Mouse (Mus musculus) thymus, postnatal 10 days (tissue): ENCODE measurements around the gene Spag5.

Source experiments
- DNase-seq, 2 experiments: peaks; one replicate each; pipeline ENCODE4 v3.0.0; 2021; ENCODE audit warnings: low spot score in 2 of 2

Gene Spag5

DNA sequence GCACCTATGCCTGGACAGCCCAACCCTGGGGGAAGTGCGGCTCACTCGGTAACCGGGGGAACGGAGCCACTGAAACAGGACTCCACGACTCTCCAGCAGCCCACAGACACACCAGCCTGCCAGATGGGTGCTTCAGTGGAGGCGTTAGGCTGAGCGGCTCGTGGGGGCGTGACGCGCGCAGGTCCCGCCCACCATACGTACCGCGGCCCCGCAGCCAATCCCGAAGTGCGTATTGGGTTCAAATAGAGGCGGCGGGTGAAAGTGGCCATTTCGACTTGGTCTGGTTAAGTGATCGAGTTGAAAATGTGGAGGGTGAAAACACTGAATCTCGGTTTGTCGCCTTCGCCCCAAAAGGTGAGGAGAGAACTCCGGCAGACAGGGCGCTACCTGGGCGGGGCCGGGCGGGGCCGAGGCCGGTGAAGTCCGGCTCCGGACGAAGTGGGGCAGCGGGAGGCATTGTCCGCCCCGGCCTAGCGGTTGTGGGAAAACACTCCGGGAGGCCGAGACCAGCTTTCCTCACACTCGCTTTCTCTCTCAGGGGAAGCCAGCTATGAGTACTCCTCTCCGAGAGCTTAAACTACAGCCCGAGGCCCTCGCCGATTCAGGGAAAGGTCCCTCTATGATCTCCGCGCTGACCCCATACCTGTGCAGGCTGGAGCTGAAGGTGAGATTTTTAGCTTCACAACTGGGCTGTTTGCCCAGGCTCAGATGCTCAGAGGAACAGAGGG, at the start of gene Spag5:
TSS of gene Spag5 (plus strand) at position 173 of the 728 bp plus-strand sequence.
- peak; percentile 83 to 88 for DNase-seq

DNA sequence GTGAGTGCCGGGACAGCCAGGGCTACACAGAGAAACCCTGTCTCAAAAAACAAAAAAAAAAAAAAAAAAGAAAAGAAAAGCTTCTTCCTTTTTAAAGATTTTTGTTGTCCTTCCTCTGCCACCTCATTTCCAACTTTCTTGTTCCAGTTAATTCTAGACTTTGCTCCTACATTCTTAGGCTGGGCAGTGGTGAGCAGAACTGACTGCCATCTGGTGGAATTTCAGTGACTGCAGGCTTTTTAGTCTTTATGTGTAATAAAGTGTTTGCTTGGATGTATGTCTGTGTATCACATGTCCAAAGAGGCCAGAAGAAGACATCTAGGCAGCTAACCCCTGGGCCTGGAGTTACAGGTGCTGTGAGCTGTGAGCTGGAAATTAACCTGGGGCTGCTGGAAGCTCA, 44.7 kb upstream of the Spag5 start:
- no peak for DNase-seq

GRCm38 (mm10) chr11:78260489-78261258, 40.7 kb upstream of the Spag5 start:
- no peak for DNase-seq

- peak; percentile 91 to 96 for DNase-seq
Measured at GRCm38 (mm10) chr11:78261380-78262352, 39.7 kb upstream of the Spag5 start, which contains the start of gene 2610507B11Rik. Gene 2610507B11Rik, plus strand, starts transcription at chr11:78261752.

- peak; percentile 27 to 52 for DNase-seq
Measured at GRCm38 (mm10) chr11:78262550-78262949, 38.8 kb upstream of the Spag5 start.

DNA sequence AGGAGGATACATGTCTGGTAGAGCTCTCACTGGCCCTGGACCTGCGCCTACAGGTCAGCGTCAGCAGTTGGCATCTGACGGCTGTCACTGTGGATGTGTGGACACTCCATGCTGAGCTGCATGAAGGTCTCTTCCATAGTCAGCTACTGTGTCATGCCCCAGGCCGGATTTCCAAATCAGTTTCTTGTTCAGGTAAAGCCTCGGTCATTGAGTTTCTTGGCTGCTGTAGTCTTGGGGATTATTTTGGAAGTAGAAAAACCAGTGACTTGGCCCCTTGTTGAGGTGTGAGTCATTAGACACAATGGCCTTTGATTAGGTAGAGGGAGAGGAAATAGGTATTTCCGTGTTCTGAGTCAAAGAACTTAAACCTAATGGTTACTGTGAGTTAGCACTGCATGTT, 35.8 kb upstream of the Spag5 start:
- no peak for DNase-seq

DNA sequence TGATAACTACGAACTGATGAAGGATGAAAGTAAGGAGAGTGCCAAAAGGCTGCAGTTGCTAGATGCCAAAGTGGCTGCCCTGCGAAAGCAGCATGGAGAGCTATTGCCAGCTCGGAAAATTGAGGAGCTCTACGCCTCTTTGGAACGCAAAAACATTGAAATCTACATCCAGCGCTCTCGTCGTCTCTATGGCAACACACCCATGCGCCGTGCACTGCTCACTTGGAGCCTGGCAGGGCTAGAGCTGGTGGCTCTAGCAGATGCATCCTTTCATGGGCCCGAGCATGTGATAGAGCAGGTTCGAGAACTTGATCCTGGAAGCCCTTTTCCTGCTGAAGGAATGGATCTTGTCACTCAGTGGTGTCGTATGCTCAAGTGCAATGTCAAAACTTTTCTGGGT, 29.3 kb upstream of the Spag5 start:
- DNase-seq, result no peak

DNA sequence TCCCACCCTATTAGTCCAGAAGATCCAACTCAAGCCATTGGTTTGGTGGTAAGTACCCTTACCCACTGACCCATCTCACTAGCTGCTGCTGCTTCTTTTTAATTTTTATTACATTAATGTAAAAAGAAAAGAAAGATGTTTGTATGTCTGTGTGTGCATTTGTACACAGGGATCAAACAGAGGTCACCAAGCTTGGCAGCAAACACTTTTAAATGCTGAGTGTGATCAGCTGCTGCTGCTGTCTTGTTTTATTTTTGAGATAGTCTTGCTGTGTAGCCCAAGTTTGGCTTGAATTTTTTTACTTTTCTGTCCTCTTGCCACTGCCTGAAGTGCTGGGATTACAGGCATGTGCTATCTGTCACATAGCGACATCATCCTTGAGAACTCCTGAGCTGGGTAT, 25.7 kb upstream of the Spag5 start:
- no peak for DNase-seq

- DNase-seq, result peak in 1 of 2 experiments; percentile 9
Measured at GRCm38 (mm10) chr11:78276169-78276568, 25.2 kb upstream of the Spag5 start.

GRCm38 (mm10) chr11:78278853-78279252, 22.5 kb upstream of the Spag5 start:
- no peak for DNase-seq

DNA sequence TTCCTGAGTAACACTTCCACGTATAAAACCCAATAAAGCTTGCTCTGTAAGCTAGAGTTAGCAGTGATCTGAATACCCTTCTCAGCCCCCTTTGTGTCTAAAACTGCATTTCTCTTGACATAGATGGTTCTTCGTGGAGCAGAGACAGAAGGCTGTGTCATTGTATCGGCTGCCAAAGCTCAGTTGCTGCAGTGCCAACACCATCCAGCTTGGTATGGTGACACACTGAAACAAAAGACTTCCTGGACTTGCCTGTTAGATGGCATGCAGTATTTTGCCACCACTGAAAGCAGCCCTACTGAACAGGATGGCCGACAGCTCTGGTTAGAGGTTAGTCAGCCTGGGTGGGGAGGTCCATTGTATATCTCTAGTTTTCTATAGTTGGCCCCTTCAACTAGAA, 21.7 kb upstream of the Spag5 start:
- DNase-seq, result no peak

GRCm38 (mm10) chr11:78289146-78289763, 12.1 kb upstream of the Spag5 start:
- DNase-seq, result no peak

- DNase-seq, result no peak
Measured at GRCm38 (mm10) chr11:78290654-78291053, 10.7 kb upstream of the Spag5 start, which contains the start of gene BC030499. Gene BC030499, plus strand, starts transcription at chr11:78290841.

GRCm38 (mm10) chr11:78294585-78294984, 6.7 kb upstream of the Spag5 start:
- DNase-seq, result no peak

- no peak for DNase-seq
Measured at GRCm38 (mm10) chr11:78300917-78301316, 412 bp upstream of the Spag5 start.

GRCm38 (mm10) chr11:78305272-78305671, 3.9 kb downstream of the Spag5 start:
- DNase-seq, result no peak

DNA sequence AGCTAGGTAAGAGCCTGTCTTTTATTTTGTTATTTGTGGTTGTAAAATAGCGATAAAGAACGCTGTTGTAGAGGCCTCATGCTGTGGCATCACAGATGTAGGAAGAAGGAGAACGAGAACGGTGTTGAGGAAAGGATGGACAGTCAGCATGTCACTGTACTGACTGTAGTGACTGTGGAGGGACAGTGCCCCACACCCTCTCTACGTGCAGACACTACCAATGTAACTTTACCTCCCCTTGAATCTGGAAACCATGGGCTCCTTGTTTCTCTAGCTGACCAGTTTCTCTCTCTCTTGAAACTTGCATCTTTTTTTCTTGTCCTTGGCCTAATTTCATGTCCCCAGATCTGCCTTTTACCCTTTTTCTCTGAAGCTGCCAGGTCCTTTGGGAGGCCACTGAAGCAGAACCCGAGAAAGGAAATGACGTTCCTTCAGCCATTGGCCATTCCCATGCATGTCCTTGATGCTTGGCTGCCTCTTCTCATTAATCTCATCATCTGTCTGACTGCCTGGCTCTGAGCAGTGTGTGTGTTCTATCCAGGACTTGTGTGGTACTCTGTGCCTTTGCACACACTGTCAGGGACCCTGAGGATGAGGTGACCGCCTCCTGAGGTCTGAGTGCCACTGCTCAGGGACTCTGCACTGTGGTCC, 9.7 kb downstream of the Spag5 start:
- no peak for DNase-seq

DNA sequence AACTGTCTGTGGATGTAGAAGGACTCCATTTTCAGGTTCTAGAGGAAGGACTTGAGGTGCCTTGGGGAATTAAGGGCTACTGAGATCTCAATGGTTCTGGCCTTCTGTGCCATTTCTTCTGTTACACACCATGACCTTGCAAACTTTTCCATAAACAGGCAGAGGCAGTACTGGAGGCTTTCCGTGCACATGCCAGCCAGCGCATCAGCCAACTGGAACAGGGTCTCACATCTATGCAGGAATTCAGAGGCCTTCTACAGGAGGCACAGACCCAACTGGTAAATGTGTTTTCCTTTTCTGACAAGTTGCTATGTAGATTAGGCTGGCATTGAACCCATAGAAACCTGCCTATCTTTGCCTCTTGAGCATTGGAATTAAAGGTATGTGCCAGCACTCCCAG, 12.3 kb downstream of the Spag5 start:
- no peak for DNase-seq

- no peak for DNase-seq
Measured at GRCm38 (mm10) chr11:78318411-78318810, 17.1 kb downstream of the Spag5 start.

- no peak for DNase-seq
Measured at GRCm38 (mm10) chr11:78322076-78322831, 20.9 kb downstream of the Spag5 start.
